Mouse (Mus musculus) bone marrow macrophage, adult 2 months (primary cell): ENCODE measurements around the gene Kif5c.

Source experiments
- CTCF ChIP-seq: IDR thresholded peaks from 2 replicates; pipeline ENCODE4 v1.5.1; 2012; ENCODE audit warnings: low read depth, mild to moderate bottlenecking, low read length, moderate library complexity
- POLR2A ChIP-seq: IDR thresholded peaks from 2 replicates; pipeline ENCODE4 v1.6.1; 2012; ENCODE audit warnings: mild to moderate bottlenecking, low read depth, low read length, borderline replicate concordance

DNA sequence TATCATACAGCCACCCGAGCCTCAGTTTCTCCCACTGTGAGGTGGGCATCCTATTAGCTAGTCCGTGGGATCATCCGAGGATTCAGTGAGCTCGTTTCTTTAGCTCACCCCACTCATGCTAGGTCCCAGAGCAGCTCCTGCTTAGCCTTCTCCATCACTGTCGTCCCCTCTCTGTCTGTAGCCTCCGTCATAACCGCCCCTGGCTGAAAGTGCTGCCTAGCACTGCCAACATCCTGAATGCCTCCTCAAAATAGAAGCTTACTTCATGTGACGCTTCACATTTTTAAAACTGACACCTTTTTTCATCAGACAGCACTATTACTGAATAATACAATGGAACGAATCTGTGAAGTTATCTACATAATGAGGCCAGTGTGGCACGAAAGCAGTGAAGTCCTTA is 30.1 kb downstream of the Kif5c start:
- no peak for TF ChIP-seq CTCF
- TF ChIP-seq POLR2A: no peak
